Mouse (Mus musculus): ENCODE results near the gene Zfp866. TPM values are rescaled to one million over a fixed set of nuclear protein-coding genes. Genes with fewer than 3 reads are reported as not detected.
A peak's percentile ranks its signal among the peaks of the same experiment; 100 is the strongest.

Zfp866 gene
- total RNA-seq (2012; rRNA removed) (14.3 and 15.4 TPM in 2 replicates), total RNA-seq (2014; rRNA removed) (14.8 and 16.0 TPM in 2 replicates), polyA plus RNA-seq (2012; ENCODE audit: insufficient read length, low read depth) (14.4 and 15.6 TPM in 2 replicates)

GRCm38 (mm10) chr8:69790773-69791367 is at the start of gene Zfp866, which contains the start of gene Atp13a1:
TSS of gene Zfp866 (minus strand) at chr8:69791178.
TSS of gene Atp13a1 (plus strand) at chr8:69791163.
- no peaks in the 10 kb centered on the region for H3K27me3 ChIP-seq (replicated peaks)
- peak; percentile 94 for DNase-seq (ENCODE audit: extremely low read depth)
- peak within 1 kb of the TSS; percentile 67 to 100 (median 78) for H3K4me3 ChIP-seq (replicated peaks in 1 of 3; ENCODE audit: low read depth in 2 of 3, low read length in 2 of 3, poor library complexity in 1 of 3)
- H3K9me3 ChIP-seq (replicated peaks; ENCODE audit: low read length), result no peaks in the 10 kb centered on the region
- in situ Hi-C loops (cut with MboI; ENCODE audit: low pct_ligation_motif_present, low pct_unique_long_range_greater_than_20kb, low sequenced_read_pairs), result no loop called here
- peaks cover 9 to 29% of the 10 kb centered on the region in 2 experiments for H3K4me1 ChIP-seq (ENCODE audit: control insufficient read depth in 1 of 2, insufficient read depth in 2 of 2)
- peaks cover 25 to 37% of the 10 kb centered on the region in 2 experiments for H3K36me3 ChIP-seq (replicated peaks in 1 of 2; ENCODE audit: control insufficient read depth in 1 of 2, insufficient read depth in 1 of 2, low read length in 1 of 2)
- dilution Hi-C loops (cut with MboI; ENCODE audit: extremely low pct_ligation_motif_present, extremely low pct_unique_long_range_greater_than_20kb, low sequenced_read_pairs), result no loop called here
- H3K4me2 ChIP-seq (ENCODE audit: insufficient read depth, low read depth, poor library complexity, severe bottlenecking), result peak within 1 kb of the TSS; percentile 92
- H3K79me2 ChIP-seq (replicated peaks; ENCODE audit: control insufficient read depth, extremely low read depth, insufficient read depth, poor library complexity, severe bottlenecking), result peaks cover 28% of the 10 kb centered on the region
- TF ChIP-seq CHD1 (IDR thresholded peaks at IDR 0.05; ENCODE audit: low read depth, low read length), result 0 out of 2 replicates have a peak, but pooled peaks have one; percentile 1
- peak; percentile 70 for TF ChIP-seq MAX (IDR thresholded peaks at IDR 0.05; ENCODE audit: low read length)
- TF ChIP-seq SMC3 (IDR thresholded peaks at IDR 0.05; ENCODE audit: low read depth, low read length), result no peak
- TF ChIP-seq NRF1 (IDR thresholded peaks at IDR 0.05; ENCODE audit: low read depth, low read length), result peak; percentile 19
- TF ChIP-seq TCF12 (IDR thresholded peaks at IDR 0.05; ENCODE audit: low read depth, low read length), result peak; percentile 96
- peak; percentile 63 for TF ChIP-seq TBP (conservative IDR thresholded peaks at IDR 0.05; ENCODE audit: low read depth, low read length)
- peak; percentile 95 for TF ChIP-seq ELF1 (IDR thresholded peaks at IDR 0.05; ENCODE audit: low read depth, low read length)
- no peak for TF ChIP-seq MAFK (IDR thresholded peaks at IDR 0.05; ENCODE audit: insufficient replicate concordance, low read length)
- TF ChIP-seq ZMIZ1 (IDR thresholded peaks at IDR 0.05; ENCODE audit: low read depth, low read length), result peak; percentile 80; the same call in 1 of the 2 replicates
- TF ChIP-seq NELFE (IDR thresholded peaks at IDR 0.05; ENCODE audit: low read depth, low read length), result peak; percentile 86
- peak; percentile 73; the same call in 1 of the 2 replicates for TF ChIP-seq POLR2AphosphoS2 (IDR thresholded peaks at IDR 0.05; ENCODE audit: low read depth, low read length)
- peak; percentile 22; the same call in 1 of the 2 replicates for TF ChIP-seq IRF4 (IDR thresholded peaks at IDR 0.05; ENCODE audit: low read depth, low read length)
- peak; percentile 92 for TF ChIP-seq POLR2A (IDR thresholded peaks at IDR 0.05; ENCODE audit: low read depth, low read length)
- TF ChIP-seq SIN3A (IDR thresholded peaks at IDR 0.05; ENCODE audit: low read length), result peak; percentile 78
- no peak for TF ChIP-seq BHLHE40 (IDR thresholded peaks at IDR 0.05; ENCODE audit: low read depth, low read length)
- peak; percentile 87 for TF ChIP-seq HCFC1 (IDR thresholded peaks at IDR 0.05; ENCODE audit: low read depth, low read length)
- TF ChIP-seq USF1 (IDR thresholded peaks at IDR 0.05; ENCODE audit: low read depth, low read length), result no peak
- peak; percentile 69; the same call in 1 of the 2 replicates for TF ChIP-seq KAT2A (IDR thresholded peaks at IDR 0.05; ENCODE audit: insufficient replicate concordance, low read length)
- peak; percentile 11; the same call in 1 of the 2 replicates for TF ChIP-seq MYC (IDR thresholded peaks at IDR 0.05; ENCODE audit: low read depth, low read length)
- H3K9ac ChIP-seq (ENCODE audit: insufficient read depth, low read depth), result peak within 1 kb of the TSS; percentile 93
- H3K27ac ChIP-seq (ENCODE audit: insufficient read depth, low read depth), result peak within 1 kb of the TSS; percentile 85
